Mouse (Mus musculus) ES-E14 (cell line): ENCODE data around the gene Wfdc6b. TPM values are rescaled to one million over a fixed set of nuclear protein-coding genes. Genes with fewer than 3 reads are reported as not detected.

Experiments
- DNase-seq: peaks from one replicate; pipeline ENCODE4 v3.0.0-alpha.2; 2013; ENCODE audit warnings: low read depth, low spot score
- H3K27ac ChIP-seq: 2 replicates; pipeline ENCODE4 v1.5.1; 2012; ENCODE audit warnings: low read depth, mild to moderate bottlenecking, low read length, moderate library complexity, mixed read lengths; ENCODE audit not compliant: poor library complexity, insufficient read depth, severe bottlenecking
- H3K36me3 ChIP-seq: 2 replicates; pipeline ENCODE4 v1.6.1; 2012; ENCODE audit warnings: mild to moderate bottlenecking, low read length, moderate library complexity, mixed read lengths; ENCODE audit not compliant: control insufficient read depth, poor library complexity, insufficient read depth, severe bottlenecking
- H3K4me1 ChIP-seq, 2 experiments: fragments of 150-350 bp in 1 of 2; sonication (generic) in 1 of 2; 2 replicates each; pipeline ENCODE4 v1.6.1; 2012; ENCODE audit warnings: low read length in 2 of 2, mild to moderate bottlenecking in 1 of 2, mixed read lengths in 1 of 2; ENCODE audit not compliant: control insufficient read depth in 2 of 2, insufficient read depth in 2 of 2, poor library complexity in 1 of 2
- H3K4me3 ChIP-seq, 2 experiments: fragments of 150-350 bp in 1 of 2; sonication (generic) in 1 of 2; 2 replicates each; pipeline ENCODE4 v1.5.1; 2012; ENCODE audit warnings: low read length in 2 of 2, low read depth in 1 of 2, mild to moderate bottlenecking in 1 of 2, mixed read lengths in 1 of 2; ENCODE audit not compliant: insufficient read depth in 1 of 2, poor library complexity in 1 of 2, severe bottlenecking in 1 of 2
- H3K9ac ChIP-seq: 2 replicates; pipeline ENCODE4 v1.6.1; 2012; ENCODE audit warnings: low read depth, mild to moderate bottlenecking, low read length, mixed read lengths; ENCODE audit not compliant: poor library complexity, insufficient read depth, severe bottlenecking
- H3K9me3 ChIP-seq: fragments of 150-350 bp; sonication (generic); 2 replicates; pipeline ENCODE4 v1.6.1; 2012; ENCODE audit warnings: low read depth, mild to moderate bottlenecking, low read length; ENCODE audit not compliant: control insufficient read depth, insufficient read depth
- CHD2 ChIP-seq: IDR thresholded peaks from 2 replicates; pipeline ENCODE4 v1.6.1; 2014; ENCODE audit warnings: mild to moderate bottlenecking, low read depth, low read length, inconsistent platforms
- HCFC1 ChIP-seq: IDR thresholded peaks from 2 replicates; pipeline ENCODE4 v1.6.1; 2012; ENCODE audit warnings: low read length, inconsistent platforms, borderline replicate concordance; ENCODE audit not compliant: insufficient read depth
- MAFK ChIP-seq: IDR thresholded peaks from 2 replicates; pipeline ENCODE4 v1.6.1; 2014; ENCODE audit warnings: mild to moderate bottlenecking, low read depth, low read length, inconsistent platforms; ENCODE audit not compliant: insufficient read depth
- ZC3H11A ChIP-seq: IDR thresholded peaks from 2 replicates; pipeline ENCODE4 v1.6.1; 2012; ENCODE audit warnings: low read depth, mild to moderate bottlenecking, inconsistent platforms, low read length, borderline replicate concordance
- ZNF384 ChIP-seq: IDR thresholded peaks from 2 replicates; pipeline ENCODE4 v1.6.1; 2012; ENCODE audit warnings: low read depth, low read length, inconsistent platforms
- in situ Hi-C, 2 experiments: fragments of 600-800 bp; cut with MboI; formaldehyde crosslinking; loops; one replicate each; pipeline ENCODE4 v1.15.1; 2025; ENCODE audit warnings: low sequenced_read_pairs in 2 of 2, inconsistent platforms in 1 of 2; ENCODE audit not compliant: unreplicated experiment in 2 of 2
- total RNA-seq: library from RNA; depleted of rRNA; stranded (reverse); fragments of 300-350 nt; gene quantifications from 2 replicates; pipeline ENCODE4 v1.2.3, GENCODE M21; 2012

Wfdc6b gene
- total RNA-seq, 1 experiment: not detected

- Histone ChIP-seq H3K4me3 (no peak overlapping the region), H3K27ac (no peak overlapping the region), H3K9ac (no peak overlapping the region), H3K36me3 (no peaks in the 10 kb centered on the region), H3K4me1 (0 out of 4 replicates have a peak, but pooled peaks cover 0 to 3% of the 10 kb centered on the region in 2 experiments), H3K9me3 (no peaks in the 10 kb centered on the region)
- in situ Hi-C loops: loop anchor here in 1 of 2 experiments (10.0 kb wide), 1 partner anchor 133 kb away; no protein-coding TSS in a partner anchor
- no peak for TF ChIP-seq HCFC1
- TF ChIP-seq ZNF384: no peak
- TF ChIP-seq MAFK: no peak
- peak; percentile 37 for DNase-seq
These were observed 21.3 kb upstream of the Wfdc6b start for GRCm38 (mm10) chr2:164592014-164592413.

- no peaks in the 10 kb centered on the region for H3K9me3 ChIP-seq
- H3K9ac ChIP-seq: no peak within 1 kb of the TSS
- H3K4me3 ChIP-seq: no peak within 1 kb of the TSS
- no peak within 1 kb of the TSS for H3K27ac ChIP-seq
- H3K36me3 ChIP-seq: no peaks in the 10 kb centered on the region
- DNase-seq: no peak
- in situ Hi-C loops: loop anchor here in 1 of 2 experiments (10.0 kb wide), 1 partner anchor 131 kb away; no protein-coding TSS in a partner anchor
- H3K4me1 ChIP-seq: 0 out of 4 replicates have a peak, but pooled peaks cover 0 to 3% of the 10 kb centered on the region in 2 experiments
- TF ChIP-seq CHD2 (no peak), ZNF384 (no peak), HCFC1 (no peak), ZC3H11A (no peak), MAFK (no peak)
These were observed 19.8 kb upstream of the Wfdc6b start, which contains the start of gene Eppin for GRCm38 (mm10) chr2:164593494-164593893. TSS of gene Eppin (minus strand) at chr2:164593594.

GRCm38 (mm10) chr2:164600179-164600578 is 13.1 kb upstream of the Wfdc6b start:
- H3K4me3 ChIP-seq: no peak overlapping the region
- in situ Hi-C loops: no loop called here
- no peaks in the 10 kb centered on the region for H3K4me1 ChIP-seq
- no peak for TF ChIP-seq ZC3H11A
- TF ChIP-seq HCFC1: no peak
- TF ChIP-seq MAFK: no peak
- TF ChIP-seq CHD2: no peak
- no peak for TF ChIP-seq ZNF384
- DNase-seq: no peak
- no peak overlapping the region for H3K27ac ChIP-seq
- no peaks in the 10 kb centered on the region for H3K36me3 ChIP-seq
- H3K9ac ChIP-seq: no peak overlapping the region
- H3K9me3 ChIP-seq: no peaks in the 10 kb centered on the region

GRCm38 (mm10) chr2:164603482-164603881 is 9.8 kb upstream of the Wfdc6b start:
- in situ Hi-C loops: no loop called here
- Histone ChIP-seq H3K36me3 (no peaks in the 10 kb centered on the region), H3K9ac (no peak overlapping the region), H3K4me3 (no peak overlapping the region), H3K9me3 (no peaks in the 10 kb centered on the region), H3K4me1 (no peaks in the 10 kb centered on the region), H3K27ac (no peak overlapping the region)
- peak; percentile 35 for DNase-seq
- TF ChIP-seq HCFC1: no peak
- no peak for TF ChIP-seq CHD2
- TF ChIP-seq MAFK: no peak
- TF ChIP-seq ZC3H11A: no peak
- no peak for TF ChIP-seq ZNF384

- Histone ChIP-seq H3K9me3 (no peaks in the 10 kb centered on the region), H3K36me3 (no peaks in the 10 kb centered on the region), H3K4me1 (no peaks in the 10 kb centered on the region), H3K27ac (no peak overlapping the region), H3K9ac (no peak overlapping the region), H3K4me3 (no peak overlapping the region)
- no peak for DNase-seq
- TF ChIP-seq HCFC1: no peak
- no peak for TF ChIP-seq CHD2
- TF ChIP-seq ZC3H11A: no peak
- TF ChIP-seq ZNF384: no peak
- no peak for TF ChIP-seq MAFK
- in situ Hi-C loops: no loop called here
These were observed 8.9 kb upstream of the Wfdc6b start for GRCm38 (mm10) chr2:164604411-164604810.
